Mouse (Mus musculus) kidney, embryonic 14.5 days (tissue): ENCODE data around the gene Hoxc9. TPM values are rescaled to one million over a fixed set of nuclear protein-coding genes. Genes with fewer than 3 reads are reported as not detected.
A peak's percentile ranks its signal among the peaks of the same experiment; 100 is the strongest.

ENCODE experiments used
- ATAC-seq: fragments of 200-750 bp; cut with Nextera tagmentation; 2 replicates; pipeline ENCODE4 v1.8.0; 2017; ENCODE audit warnings: moderate number of reproducible peaks, mild to moderate bottlenecking, moderate TSS enrichment, moderate library complexity; ENCODE audit not compliant: low FRiP score, low TSS enrichment
- H3K27ac ChIP-seq: fragments of 300-500 bp; sonication (generic); 2 replicates; pipeline ENCODE4 v1.5.1; 2014; ENCODE audit warnings: low read depth, mild to moderate bottlenecking, low read length, moderate library complexity, mixed read lengths
- H3K27me3 ChIP-seq: fragments of 300-500 bp; sonication (generic); 2 replicates; pipeline ENCODE4 v1.6.1; 2014; ENCODE audit warnings: mild to moderate bottlenecking, low read length; ENCODE audit not compliant: control insufficient read depth, insufficient read depth
- H3K36me3 ChIP-seq: fragments of 300-500 bp; sonication (generic); 2 replicates; pipeline ENCODE4 v1.6.1; 2014; ENCODE audit warnings: low read length, mixed read lengths; ENCODE audit not compliant: control insufficient read depth, insufficient read depth
- H3K4me1 ChIP-seq: fragments of 300-500 bp; sonication (generic); 2 replicates; pipeline ENCODE4 v1.6.1; 2014; ENCODE audit warnings: low read length, mixed read lengths; ENCODE audit not compliant: control insufficient read depth, insufficient read depth
- H3K4me2 ChIP-seq: fragments of 300-500 bp; sonication (generic); replicated peaks from 2 replicates; pipeline ENCODE4 v1.6.1; 2014; ENCODE audit warnings: low read depth, mild to moderate bottlenecking, low read length
- H3K4me3 ChIP-seq: fragments of 300-500 bp; sonication (generic); 2 replicates; pipeline ENCODE4 v1.5.1; 2014; ENCODE audit warnings: mild to moderate bottlenecking, low read length
- H3K9ac ChIP-seq: fragments of 300-500 bp; sonication (generic); 2 replicates; pipeline ENCODE4 v1.6.1; 2014; ENCODE audit warnings: low read depth, mild to moderate bottlenecking, low read length, moderate library complexity
- H3K9me3 ChIP-seq: fragments of 300-500 bp; sonication (generic); 2 replicates; pipeline ENCODE4 v1.6.1; 2016; ENCODE audit warnings: low read length; ENCODE audit not compliant: control insufficient read depth
- WGBS: fragments of 180-500 bp; shearing (Covaris S2); extraction: QIAGEN DNeasy Blood & Tissue Kit; methylation state at CpG from one replicate; pipeline ENCODE4 v1.1.7; 2014; 5-methylcytosine and 5-hydroxymethylcytosine counted together
- polyA plus RNA-seq: library from polyadenylated mRNA; unstranded; fragments of >200 nt; fragmentation: Nextera tagmentation; extraction: Ambion mirVana; gene quantifications from 2 replicates; pipeline ENCODE4 v1.2.1, GENCODE M21; 2014

Gene Hoxc9
- polyA plus RNA-seq, 1 experiment from 2014 or later: 10.3 TPM

- Histone ChIP-seq H3K4me2 (peak overlapping the region; percentile 85), H3K36me3 (no peaks in the 10 kb centered on the region), H3K9me3 (no peaks in the 10 kb centered on the region), H3K4me3 (peak overlapping the region; percentile 62), H3K9ac (peak overlapping the region; percentile 89), H3K27ac (peak overlapping the region; percentile 95), H3K27me3 (peaks cover 12% of the 10 kb centered on the region), H3K4me1 (peaks cover 50% of the 10 kb centered on the region)
- WGBS: under 1% methylated on average over 19 of the region's 19 CpGs
- ATAC-seq: peak; percentile 36
Measured at GRCm38 (mm10) chr15:102998608-102999182, 22.5 kb downstream of the Hoxc9 start.

- no peaks in the 10 kb centered on the region for H3K9me3 ChIP-seq
- no peaks in the 10 kb centered on the region for H3K36me3 ChIP-seq
- 0% methylated on average over 32 of the region's 33 CpGs for WGBS
- peaks cover 55% of the 10 kb centered on the region for H3K4me1 ChIP-seq
- peak overlapping the region; percentile 89 for H3K9ac ChIP-seq
- peak overlapping the region; percentile 95 for H3K27ac ChIP-seq
- peaks cover 12% of the 10 kb centered on the region for H3K27me3 ChIP-seq
- ATAC-seq: peak; percentile 88
- peak overlapping the region; percentile 85 for H3K4me2 ChIP-seq
- peak overlapping the region; percentile 62 for H3K4me3 ChIP-seq
Measured at GRCm38 (mm10) chr15:102999183-102999831, 23.1 kb downstream of the Hoxc9 start.

GRCm38 (mm10) chr15:102999955-103000354 lies 23.7 kb downstream of the Hoxc9 start:
- H3K4me1 ChIP-seq: peaks cover 56% of the 10 kb centered on the region
- H3K9ac ChIP-seq: peak overlapping the region; percentile 89
- peak; percentile 20; the same call in 1 of the 2 replicates for ATAC-seq
- H3K4me3 ChIP-seq: peak overlapping the region; percentile 62
- peak overlapping the region; percentile 85 for H3K4me2 ChIP-seq
- no peaks in the 10 kb centered on the region for H3K36me3 ChIP-seq
- H3K27ac ChIP-seq: peak overlapping the region; percentile 95
- peaks cover 12% of the 10 kb centered on the region for H3K27me3 ChIP-seq
- WGBS: under 1% methylated on average over 11 of the region's 11 CpGs
- no peaks in the 10 kb centered on the region for H3K9me3 ChIP-seq

GRCm38 (mm10) chr15:103000501-103000901 lies 24.3 kb downstream of the Hoxc9 start:
- Histone ChIP-seq H3K4me2 (peak overlapping the region; percentile 85), H3K9ac (peak overlapping the region; percentile 89), H3K9me3 (no peaks in the 10 kb centered on the region), H3K27ac (peak overlapping the region; percentile 95), H3K4me3 (peak overlapping the region; percentile 62), H3K4me1 (peaks cover 57% of the 10 kb centered on the region), H3K27me3 (peaks cover 11% of the 10 kb centered on the region), H3K36me3 (no peaks in the 10 kb centered on the region)
- WGBS: 1% methylated on average over 24 of the region's 24 CpGs
- ATAC-seq: no peak

GRCm38 (mm10) chr15:103001370-103001769 lies 25.1 kb downstream of the Hoxc9 start:
- ATAC-seq: no peak
- WGBS: 41% methylated on average over 2 of the region's 2 CpGs
- Histone ChIP-seq H3K4me1 (peaks cover 61% of the 10 kb centered on the region), H3K36me3 (no peaks in the 10 kb centered on the region), H3K9ac (peak overlapping the region; percentile 89), H3K4me3 (peak overlapping the region; percentile 62), H3K4me2 (peak overlapping the region; percentile 85), H3K9me3 (no peaks in the 10 kb centered on the region), H3K27me3 (peaks cover 9% of the 10 kb centered on the region), H3K27ac (peak overlapping the region; percentile 75; the same call in 1 of the 2 replicates)

- ATAC-seq: no peak
- peak overlapping the region; percentile 85 for H3K4me2 ChIP-seq
- H3K27ac ChIP-seq: peak overlapping the region; percentile 75
- peak overlapping the region; percentile 62 for H3K4me3 ChIP-seq
- H3K27me3 ChIP-seq: peaks cover 10% of the 10 kb centered on the region
- H3K4me1 ChIP-seq: peaks cover 60% of the 10 kb centered on the region
- no peaks in the 10 kb centered on the region for H3K36me3 ChIP-seq
- H3K9me3 ChIP-seq: no peaks in the 10 kb centered on the region
- peak overlapping the region; percentile 53 for H3K9ac ChIP-seq
- 15% methylated on average over 4 of the region's 4 CpGs for WGBS
Measured at GRCm38 (mm10) chr15:103002156-103002555, 25.9 kb downstream of the Hoxc9 start.

GRCm38 (mm10) chr15:103002821-103003448 lies 26.7 kb downstream of the Hoxc9 start:
- H3K9ac ChIP-seq: peak overlapping the region; percentile 53
- 9% methylated on average over 13 of the region's 13 CpGs for WGBS
- H3K9me3 ChIP-seq: no peaks in the 10 kb centered on the region
- H3K4me2 ChIP-seq: peak overlapping the region; percentile 85
- H3K27me3 ChIP-seq: peaks cover 13% of the 10 kb centered on the region
- peak overlapping the region; percentile 75; the same call in 1 of the 2 replicates for H3K27ac ChIP-seq
- H3K4me3 ChIP-seq: peak overlapping the region; percentile 62
- H3K4me1 ChIP-seq: peaks cover 68% of the 10 kb centered on the region
- ATAC-seq: no peak
- H3K36me3 ChIP-seq: no peaks in the 10 kb centered on the region

GRCm38 (mm10) chr15:103005308-103005707 lies 29.1 kb downstream of the Hoxc9 start:
- H3K4me2 ChIP-seq: peak overlapping the region; percentile 42
- WGBS: 2% methylated on average over 17 of the region's 17 CpGs
- no peaks in the 10 kb centered on the region for H3K36me3 ChIP-seq
- H3K9ac ChIP-seq: peak overlapping the region; percentile 57
- H3K4me3 ChIP-seq: peak overlapping the region; percentile 19; the same call in 1 of the 2 replicates
- H3K9me3 ChIP-seq: no peaks in the 10 kb centered on the region
- H3K27ac ChIP-seq: peak overlapping the region; percentile 90
- H3K4me1 ChIP-seq: peaks cover 84% of the 10 kb centered on the region
- peaks cover 12% of the 10 kb centered on the region for H3K27me3 ChIP-seq
- ATAC-seq: no peak

- Histone ChIP-seq H3K27ac (peak overlapping the region; percentile 90), H3K4me3 (peak overlapping the region; percentile 19; the same call in 1 of the 2 replicates)
- WGBS: 8% methylated on average over 5 of the region's 5 CpGs
Measured at GRCm38 (mm10) chr15:103005797-103006196, 29.6 kb downstream of the Hoxc9 start.

More at GRCm38 (mm10) chr15:103005797-103006196, 29.6 kb downstream of the Hoxc9 start:
- Histone ChIP-seq H3K9ac (peak overlapping the region; percentile 57), H3K4me2 (peak overlapping the region; percentile 42), H3K27me3 (peaks cover 11% of the 10 kb centered on the region), H3K36me3 (no peaks in the 10 kb centered on the region), H3K4me1 (peaks cover 88% of the 10 kb centered on the region), H3K9me3 (no peaks in the 10 kb centered on the region)
- ATAC-seq: no peak
